Mouse (Mus musculus) c-Kit-negative CD71-positive TER-119-positive erythroid progenitor cells, embryonic 14.5 days (primary cell): ENCODE data around the gene Rims4.

Source experiments
- DNase-seq: peaks from one replicate; pipeline ENCODE4 v3.0.0-alpha.2; 2013; ENCODE audit warnings: low read depth, low spot score

The Rims4 gene

GRCm38 (mm10) chr2:163911826-163912444 lies 6.5 kb downstream of the Rims4 start:
- no peak for DNase-seq

- no peak for DNase-seq
Observed at GRCm38 (mm10) chr2:163909604-163910003, 8.9 kb downstream of the Rims4 start.

DNA sequence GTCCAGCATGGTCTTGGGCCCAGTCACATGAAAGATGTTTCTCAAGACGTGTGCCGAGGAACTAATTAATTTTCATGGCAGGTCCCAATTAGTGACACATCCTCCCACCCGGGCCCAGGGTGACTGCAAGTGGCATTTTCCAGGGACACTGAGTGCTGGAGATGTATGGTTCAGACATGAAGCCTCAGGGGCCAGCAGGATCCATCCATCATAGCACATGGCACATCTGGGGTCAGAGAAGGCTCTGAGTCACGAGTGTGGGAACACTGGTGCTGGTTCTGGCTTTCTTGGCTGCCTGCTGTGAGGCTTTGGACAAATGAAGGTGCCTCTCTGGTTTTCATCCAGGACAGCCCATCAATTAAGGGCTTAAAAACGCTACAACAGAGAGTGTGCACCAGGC lies 11.4 kb downstream of the Rims4 start:
- DNase-seq: no peak

DNA sequence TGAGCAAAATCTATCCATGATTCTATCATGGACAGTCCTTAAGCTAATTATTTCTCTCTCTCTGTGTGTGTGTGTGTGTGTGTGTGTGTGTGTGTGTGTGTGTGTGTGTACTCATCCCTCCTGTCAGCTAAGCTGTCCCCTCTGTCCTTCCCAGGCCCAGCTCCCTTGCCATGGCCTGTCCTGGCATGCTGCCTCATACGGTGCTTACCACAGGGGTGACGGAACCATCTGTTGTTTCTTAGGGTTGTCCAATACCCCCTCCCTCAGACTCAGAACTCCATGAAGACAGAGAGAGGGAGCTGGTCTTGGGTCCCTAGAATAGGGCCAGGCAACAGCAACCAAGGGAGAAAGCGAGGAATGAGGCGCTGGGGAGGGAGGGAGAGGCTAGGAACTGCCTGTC lies 14.2 kb downstream of the Rims4 start:
- no peak for DNase-seq

- DNase-seq: no peak
Observed at GRCm38 (mm10) chr2:163903461-163903860, 15.0 kb downstream of the Rims4 start.

- DNase-seq: no peak
Observed at GRCm38 (mm10) chr2:163902448-163902847, 16.0 kb downstream of the Rims4 start.

- DNase-seq: no peak
Observed at GRCm38 (mm10) chr2:163901043-163901442, 17.4 kb downstream of the Rims4 start.

DNA sequence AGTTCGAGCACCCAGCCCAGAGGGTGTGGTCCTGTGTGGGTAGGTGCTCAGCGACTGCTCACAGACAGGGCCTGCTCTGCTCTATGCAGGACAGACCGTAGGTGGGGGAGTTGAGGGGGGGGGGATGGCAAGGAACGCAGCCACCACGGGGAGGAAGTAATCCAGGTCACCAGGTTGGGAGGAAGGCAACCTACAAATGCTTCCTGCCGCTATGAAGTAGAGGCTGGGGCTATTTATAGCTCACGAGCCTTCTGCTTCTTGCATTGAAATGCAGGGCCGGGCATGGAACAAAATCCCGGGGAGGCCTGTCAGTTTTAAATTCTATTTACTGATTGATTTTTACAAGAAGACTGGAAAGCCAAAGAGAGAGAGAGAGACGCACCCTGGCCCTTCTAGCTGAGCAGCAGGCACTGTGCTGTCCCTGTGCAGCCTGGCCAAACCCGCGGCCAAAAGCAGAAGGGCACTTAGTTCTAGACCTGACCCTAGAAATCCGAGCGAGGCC lies 18.5 kb downstream of the Rims4 start:
- no peak for DNase-seq

DNA sequence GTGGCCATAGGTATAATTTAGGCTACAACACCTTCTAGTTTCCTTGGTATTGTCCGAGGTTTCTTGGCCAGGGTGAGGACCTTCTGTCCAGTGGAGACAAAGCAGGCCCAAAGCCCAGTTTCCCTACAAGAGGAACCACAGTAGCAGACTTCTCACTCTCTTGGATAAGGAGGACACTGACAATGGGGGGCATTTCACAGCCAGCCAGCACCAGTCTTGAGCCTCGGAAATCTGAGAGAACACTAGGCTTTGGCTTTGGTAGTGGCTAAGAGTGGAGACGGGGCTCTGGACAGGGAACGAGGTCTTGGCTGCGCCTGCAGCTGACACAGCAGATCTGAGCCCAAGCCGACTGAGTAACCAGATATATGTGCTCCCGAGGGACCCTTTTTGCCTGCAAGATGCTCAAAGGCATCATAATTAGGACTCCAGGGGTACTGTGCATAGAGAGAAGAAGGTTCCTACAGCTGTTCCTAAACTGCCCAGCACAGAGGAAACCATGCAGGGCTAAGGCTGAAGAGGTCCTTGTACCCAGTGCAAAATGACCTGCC lies 20.4 kb downstream of the Rims4 start:
- DNase-seq: no peak

DNA sequence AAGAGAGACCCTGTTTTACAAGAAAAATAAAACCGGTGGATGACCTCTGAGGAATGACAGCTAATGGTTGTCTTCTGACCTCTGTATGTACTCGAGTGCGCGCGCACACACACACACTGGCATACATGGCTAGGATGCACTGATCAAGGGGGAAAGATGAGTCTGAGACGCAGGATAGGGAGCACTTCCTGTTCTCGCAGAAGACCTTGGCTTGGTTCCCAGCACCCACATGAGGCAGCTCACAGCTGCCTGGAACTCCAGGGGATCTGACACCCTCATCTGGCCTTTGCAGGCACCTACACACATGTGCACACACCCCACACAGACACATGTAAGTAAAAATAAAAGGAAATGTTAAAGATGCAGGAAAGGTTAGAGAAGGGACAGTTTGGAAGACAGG lies 21.5 kb downstream of the Rims4 start:
- no peak for DNase-seq

- DNase-seq: no peak
Observed at GRCm38 (mm10) chr2:163895156-163895555, 23.3 kb downstream of the Rims4 start.

GRCm38 (mm10) chr2:163893446-163894370 lies 24.8 kb downstream of the Rims4 start:
- DNase-seq: no peak

- DNase-seq: no peak
Observed at GRCm38 (mm10) chr2:163891271-163891670, 27.2 kb downstream of the Rims4 start.

DNA sequence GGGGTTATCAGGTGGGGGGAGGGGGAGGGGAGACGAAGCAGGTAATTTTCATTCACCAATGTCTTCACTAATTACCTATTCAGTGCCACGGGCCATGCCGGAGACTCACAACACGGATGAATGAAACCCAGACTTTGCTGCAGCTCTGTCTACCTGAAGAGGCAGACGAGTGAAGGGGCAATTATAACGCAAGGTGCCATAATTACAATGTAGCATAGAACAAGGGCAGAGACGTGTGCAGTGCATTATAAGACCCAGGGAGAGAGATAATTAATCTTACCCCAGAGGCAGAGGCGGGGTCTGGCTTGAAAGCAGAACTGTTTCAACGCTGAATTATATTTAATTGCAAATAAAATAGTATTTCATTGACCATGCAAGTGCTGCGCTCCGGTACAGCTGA lies 27.9 kb downstream of the Rims4 start:
- no peak for DNase-seq

DNA sequence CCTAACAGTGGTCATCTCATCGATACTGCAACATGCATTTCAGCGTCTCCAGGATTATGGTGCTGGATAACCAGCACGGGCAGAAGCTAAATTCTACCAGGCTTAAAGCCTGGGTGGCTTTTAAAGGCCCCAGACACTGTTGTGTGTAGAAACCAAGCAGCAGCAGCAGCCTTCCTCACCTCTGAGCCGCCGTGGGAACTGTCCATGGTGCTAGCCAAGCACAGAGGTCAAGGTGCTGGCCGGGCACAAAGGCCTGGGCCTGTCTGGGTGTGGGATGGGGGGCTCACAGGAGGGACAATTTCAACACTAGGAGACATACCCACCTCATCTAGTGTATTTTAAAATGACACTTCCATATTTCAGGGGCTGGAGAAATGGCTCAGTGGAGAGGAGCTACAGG lies 29.1 kb downstream of the Rims4 start:
- no peak for DNase-seq

- DNase-seq: no peak
Observed at GRCm38 (mm10) chr2:163882859-163883652, 35.4 kb downstream of the Rims4 start.

DNA sequence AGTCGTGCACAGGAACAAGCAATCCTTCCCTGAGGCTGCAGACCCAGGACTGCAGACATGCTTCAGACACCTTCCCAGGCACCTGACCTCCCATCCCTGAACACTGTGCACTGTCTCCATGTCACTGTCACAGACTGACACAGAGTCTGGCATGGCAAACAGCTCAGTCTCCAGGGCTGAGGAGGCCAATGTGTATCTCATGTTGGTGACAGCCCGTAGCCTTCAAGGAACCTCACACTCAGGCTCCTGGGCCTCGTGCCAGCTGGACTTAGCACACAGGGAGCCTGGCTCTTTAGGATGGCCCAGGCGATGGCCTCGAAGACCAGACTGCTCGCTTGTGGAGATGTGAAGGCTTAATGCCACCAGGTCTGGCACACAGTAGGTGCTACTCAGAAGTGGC lies 37.6 kb downstream of the Rims4 start:
- no peak for DNase-seq

- no peak for DNase-seq
Observed at GRCm38 (mm10) chr2:163876830-163877498, 41.5 kb downstream of the Rims4 start.

GRCm38 (mm10) chr2:163875484-163875883 lies 43.0 kb downstream of the Rims4 start:
- no peak for DNase-seq

- DNase-seq: no peak
Observed at GRCm38 (mm10) chr2:163874877-163875276, 43.6 kb downstream of the Rims4 start.

DNA sequence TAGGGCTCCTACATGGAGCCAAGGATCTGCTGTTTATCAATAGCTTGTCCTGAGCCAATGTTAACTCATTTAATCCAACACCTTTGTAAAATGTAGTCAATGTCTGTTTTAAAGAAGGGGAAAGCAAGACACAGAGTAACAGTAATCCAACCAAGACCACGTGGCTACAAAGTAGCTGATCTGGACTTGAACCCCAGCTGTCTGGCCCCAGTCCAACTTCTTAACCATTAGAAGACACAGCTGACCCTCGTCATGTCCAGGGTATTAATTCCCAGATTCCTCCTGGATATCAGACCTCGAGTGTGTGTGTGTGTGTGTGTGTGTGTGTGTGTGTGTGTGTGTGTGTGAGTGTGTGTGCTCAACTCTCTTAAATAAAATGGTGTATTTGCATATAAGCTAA lies 46.6 kb downstream of the Rims4 start:
- DNase-seq: no peak
